Mouse (Mus musculus) inflammation-experienced regulatory T-cells, adult 16 weeks (primary cell): ENCODE measurements around the gene Olfr149. TPM values are rescaled to one million over a fixed set of nuclear protein-coding genes. Genes with fewer than 3 reads are reported as not detected.

Experiments used
- polyA plus RNA-seq: library from polyadenylated mRNA; unstranded; fragments of 100-300 nt; shearing (Covaris generic); gene quantifications from one replicate; pipeline ENCODE4 v1.2.1, GENCODE M21; 2017

Gene Olfr149
- not detected for polyA plus RNA-seq

DNA sequence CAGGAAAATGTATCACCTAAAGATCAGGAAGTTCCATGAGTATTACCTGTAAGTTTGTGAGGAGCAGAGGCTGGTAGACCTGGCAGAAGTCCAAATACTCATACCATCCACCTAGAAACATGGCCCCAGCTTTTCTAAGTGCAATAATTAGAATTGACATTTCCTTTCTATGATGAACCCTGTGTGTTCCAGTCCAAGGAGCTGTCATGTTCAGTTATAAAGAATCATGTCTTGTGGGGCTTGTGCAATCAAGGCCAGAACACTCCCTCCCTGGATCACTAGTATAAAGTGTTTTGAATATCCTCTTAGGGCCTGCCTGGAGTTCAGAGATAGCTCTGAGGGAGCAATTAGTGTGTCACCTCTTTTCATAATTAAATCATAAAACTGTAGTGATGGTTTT, at the start of gene Olfr149:
Gene Olfr149 (minus strand): TSS at position 101 of the 400 bp plus-strand sequence.

GRCm38 (mm10) chr9:39745949-39746348, 39.0 kb upstream of the Olfr149 start, which contains the start of gene Olfr967:
TSS of gene Olfr967 (plus strand) at chr9:39746249.

GRCm38 (mm10) chr9:39730678-39731077, 23.8 kb upstream of the Olfr149 start, which contains the start of gene Olfr150:
TSS of gene Olfr150 (plus strand) at chr9:39730978.

GRCm38 (mm10) chr9:39711053-39711452, 4.1 kb upstream of the Olfr149 start, which contains the start of gene Olfr965:
TSS of gene Olfr965 (plus strand) at chr9:39711353.

DNA sequence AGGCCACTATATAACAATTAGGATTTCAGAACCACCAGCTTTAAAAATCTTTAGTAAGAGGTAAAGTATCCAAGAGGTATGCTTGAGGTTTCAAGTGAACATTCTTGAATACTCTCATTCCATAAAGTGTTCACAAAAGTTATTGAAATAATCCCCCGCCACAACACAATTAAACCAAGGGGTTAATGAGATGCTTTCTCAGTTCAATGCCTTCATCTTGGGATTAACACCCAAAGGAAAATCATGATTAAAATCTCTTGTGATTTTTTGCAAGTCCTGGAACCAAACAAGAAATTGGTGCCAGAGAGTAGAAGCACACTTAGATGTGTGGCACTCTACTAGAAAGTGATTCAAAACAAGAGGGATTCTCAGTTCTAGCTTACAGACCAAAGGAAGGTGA, 40.0 kb downstream of the Olfr149 start, which contains the start of gene Olfr963:
Gene Olfr963 (plus strand): TSS at position 301 of the 400 bp plus-strand sequence.

Other genes starting within 250 kb of the Olfr149 start
- not detected for gene Olfr955, start 235.2 kb downstream of the Olfr149 start, polyA plus RNA-seq
- gene Olfr44, start 213.1 kb downstream of the Olfr149 start, polyA plus RNA-seq, result not detected
- not detected for gene Olfr957, start 191.3 kb downstream of the Olfr149 start, polyA plus RNA-seq
- gene Olfr958, start 153.1 kb downstream of the Olfr149 start, polyA plus RNA-seq, result not detected
- gene Olfr959, start 131.5 kb downstream of the Olfr149 start, polyA plus RNA-seq, result not detected
- gene AW551984, start 102.7 kb downstream of the Olfr149 start, polyA plus RNA-seq, result 0.18 TPM
- gene Olfr148, start 96.5 kb downstream of the Olfr149 start, polyA plus RNA-seq, result not detected
- not detected for gene Olfr960, start 85.7 kb downstream of the Olfr149 start, polyA plus RNA-seq
- not detected for gene Olfr961, start 62.0 kb downstream of the Olfr149 start, polyA plus RNA-seq
- gene Olfr963, start 39.9 kb downstream of the Olfr149 start, polyA plus RNA-seq, result not detected
- gene Olfr965, start 4.2 kb upstream of the Olfr149 start, polyA plus RNA-seq, result not detected
- gene Olfr150, start 23.9 kb upstream of the Olfr149 start, polyA plus RNA-seq, result not detected
- not detected for gene Olfr967, start 39.1 kb upstream of the Olfr149 start, polyA plus RNA-seq
- not detected for gene Olfr968, start 76.1 kb upstream of the Olfr149 start, polyA plus RNA-seq
- not detected for gene Olfr969, start 83.8 kb upstream of the Olfr149 start, polyA plus RNA-seq
- not detected for gene Olfr970, start 101.7 kb upstream of the Olfr149 start, polyA plus RNA-seq
- gene Olfr971, start 129.8 kb upstream of the Olfr149 start, polyA plus RNA-seq, result not detected
- not detected for gene Olfr972, start 159.3 kb upstream of the Olfr149 start, polyA plus RNA-seq
- gene Olfr229, start 200.2 kb upstream of the Olfr149 start, polyA plus RNA-seq, result not detected
- 0.09 TPM for gene Olfr974, start 230.4 kb upstream of the Olfr149 start, polyA plus RNA-seq
- not detected for gene Olfr975, start 244.9 kb upstream of the Olfr149 start, polyA plus RNA-seq